Mouse (Mus musculus): ENCODE measurements around the gene Snrpd2.

DNA sequence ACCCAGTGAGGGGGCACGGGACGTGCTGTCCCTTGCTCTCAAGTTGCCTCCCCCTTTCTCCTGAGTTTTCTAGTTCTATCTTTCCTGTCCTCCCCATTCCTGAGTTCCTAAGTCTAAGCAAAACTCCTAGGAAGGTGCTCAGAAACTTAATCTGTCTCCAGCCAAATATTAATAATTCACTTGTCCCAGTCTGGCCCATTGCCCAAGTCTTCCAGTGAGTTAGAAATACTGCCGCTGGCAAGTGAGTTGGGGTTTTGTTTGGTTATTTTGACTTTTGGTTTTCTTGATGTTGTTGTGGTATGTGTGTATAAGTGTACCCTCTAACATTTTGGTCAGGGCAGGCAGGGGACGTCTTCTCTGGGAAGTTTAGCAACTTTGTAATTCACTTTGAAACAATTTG, 27.8 kb upstream of the Snrpd2 start:
- TF ChIP-seq CTCF (IDR thresholded peaks at IDR 0.05; ENCODE audit: insufficient read depth, low read length): no peak
- TF ChIP-seq POLR2A (IDR thresholded peaks at IDR 0.05; ENCODE audit: borderline replicate concordance, extremely low read depth, low read depth, low read length): no peak

Measured in lung, adult 2 months (tissue).